Mouse (Mus musculus): ENCODE measurements around the gene Aox1. TPM values are rescaled to one million over a fixed set of nuclear protein-coding genes. Genes with fewer than 3 reads are reported as not detected.

Gene Aox1
- polyA plus RNA-seq, 1 experiment: 2.4 TPM

- TF ChIP-seq POLR2A (IDR thresholded peaks at IDR 0.05; ENCODE audit: control insufficient read depth, extremely low read depth, insufficient read depth, low read length, poor library complexity): no peak
- no peak for TF ChIP-seq CTCF (IDR thresholded peaks at IDR 0.05; ENCODE audit: borderline replicate concordance, control insufficient read depth, extremely low read depth, insufficient read depth, low read length, poor library complexity)
- H3K4me3 ChIP-seq (ENCODE audit: control insufficient read depth, insufficient read depth, low read length): no peak overlapping the region
- no peak for DNase-seq
- H3K36me3 ChIP-seq (ENCODE audit: control insufficient read depth, insufficient read depth, low read length): no peaks in the 10 kb centered on the region
- H3K27me3 ChIP-seq (ENCODE audit: control insufficient read depth, insufficient read depth, low read length): no peaks in the 10 kb centered on the region
- H3K27ac ChIP-seq (ENCODE audit: control insufficient read depth, insufficient read depth, low read length): no peak overlapping the region
- WGBS: 97% methylated on average over 1 of the region's 1 CpGs
- H3K4me1 ChIP-seq (replicated peaks; ENCODE audit: control insufficient read depth, insufficient read depth, low read length): peaks cover 2% of the 10 kb centered on the region; the same call in 1 of the 2 replicates
Observed at GRCm38 (mm10) chr1:58071509-58071908, 41.8 kb downstream of the Aox1 start.

- Histone ChIP-seq H3K27ac (ENCODE audit: control insufficient read depth, insufficient read depth, low read length) (no peak overlapping the region), H3K4me3 (ENCODE audit: control insufficient read depth, insufficient read depth, low read length) (no peak overlapping the region), H3K4me1 (replicated peaks; ENCODE audit: control insufficient read depth, insufficient read depth, low read length) (peaks cover 2% of the 10 kb centered on the region; the same call in 1 of the 2 replicates), H3K27me3 (ENCODE audit: control insufficient read depth, insufficient read depth, low read length) (no peaks in the 10 kb centered on the region), H3K36me3 (ENCODE audit: control insufficient read depth, insufficient read depth, low read length) (no peaks in the 10 kb centered on the region)
- WGBS: 99% methylated on average over 2 of the region's 2 CpGs
- TF ChIP-seq POLR2A (IDR thresholded peaks at IDR 0.05; ENCODE audit: control insufficient read depth, extremely low read depth, insufficient read depth, low read length, poor library complexity) (no peak), CTCF (IDR thresholded peaks at IDR 0.05; ENCODE audit: borderline replicate concordance, control insufficient read depth, extremely low read depth, insufficient read depth, low read length, poor library complexity) (no peak)
- DNase-seq: no peak
Observed at GRCm38 (mm10) chr1:58072416-58072815, 42.7 kb downstream of the Aox1 start.

GRCm38 (mm10) chr1:58072991-58073730 is 43.4 kb downstream of the Aox1 start:
- no peaks in the 10 kb centered on the region for H3K36me3 ChIP-seq (ENCODE audit: control insufficient read depth, insufficient read depth, low read length)
- no peak overlapping the region for H3K27ac ChIP-seq (ENCODE audit: control insufficient read depth, insufficient read depth, low read length)
- TF ChIP-seq POLR2A (IDR thresholded peaks at IDR 0.05; ENCODE audit: control insufficient read depth, extremely low read depth, insufficient read depth, low read length, poor library complexity): no peak
- no peak for TF ChIP-seq CTCF (IDR thresholded peaks at IDR 0.05; ENCODE audit: borderline replicate concordance, control insufficient read depth, extremely low read depth, insufficient read depth, low read length, poor library complexity)
- peaks cover 2% of the 10 kb centered on the region; the same call in 1 of the 2 replicates for H3K4me1 ChIP-seq (replicated peaks; ENCODE audit: control insufficient read depth, insufficient read depth, low read length)
- WGBS: 73% methylated on average over 12 of the region's 12 CpGs
- H3K4me3 ChIP-seq (ENCODE audit: control insufficient read depth, insufficient read depth, low read length): no peak overlapping the region
- no peak for DNase-seq
- H3K27me3 ChIP-seq (ENCODE audit: control insufficient read depth, insufficient read depth, low read length): no peaks in the 10 kb centered on the region

GRCm38 (mm10) chr1:58074266-58074665 is 44.5 kb downstream of the Aox1 start:
- WGBS: 96% methylated on average over 2 of the region's 2 CpGs
- no peak for DNase-seq
- Histone ChIP-seq H3K4me1 (replicated peaks; ENCODE audit: control insufficient read depth, insufficient read depth, low read length) (peaks cover 2% of the 10 kb centered on the region; the same call in 1 of the 2 replicates), H3K36me3 (ENCODE audit: control insufficient read depth, insufficient read depth, low read length) (no peaks in the 10 kb centered on the region), H3K27me3 (ENCODE audit: control insufficient read depth, insufficient read depth, low read length) (no peaks in the 10 kb centered on the region), H3K4me3 (ENCODE audit: control insufficient read depth, insufficient read depth, low read length) (no peak overlapping the region), H3K27ac (ENCODE audit: control insufficient read depth, insufficient read depth, low read length) (no peak overlapping the region)
- TF ChIP-seq CTCF (IDR thresholded peaks at IDR 0.05; ENCODE audit: borderline replicate concordance, control insufficient read depth, extremely low read depth, insufficient read depth, low read length, poor library complexity): no peak
- no peak for TF ChIP-seq POLR2A (IDR thresholded peaks at IDR 0.05; ENCODE audit: control insufficient read depth, extremely low read depth, insufficient read depth, low read length, poor library complexity)

- no peak overlapping the region for H3K27ac ChIP-seq (ENCODE audit: control insufficient read depth, insufficient read depth, low read length)
- no peak for TF ChIP-seq CTCF (IDR thresholded peaks at IDR 0.05; ENCODE audit: borderline replicate concordance, control insufficient read depth, extremely low read depth, insufficient read depth, low read length, poor library complexity)
- TF ChIP-seq POLR2A (IDR thresholded peaks at IDR 0.05; ENCODE audit: control insufficient read depth, extremely low read depth, insufficient read depth, low read length, poor library complexity): no peak
- H3K36me3 ChIP-seq (ENCODE audit: control insufficient read depth, insufficient read depth, low read length): no peaks in the 10 kb centered on the region
Observed at GRCm38 (mm10) chr1:58077882-58078281, 48.2 kb downstream of the Aox1 start.

GRCm38 (mm10) chr1:58078390-58078789 is 48.7 kb downstream of the Aox1 start:
- H3K4me1 ChIP-seq (replicated peaks; ENCODE audit: control insufficient read depth, insufficient read depth, low read length): no peaks in the 10 kb centered on the region
- no peak for DNase-seq
- TF ChIP-seq POLR2A (IDR thresholded peaks at IDR 0.05; ENCODE audit: control insufficient read depth, extremely low read depth, insufficient read depth, low read length, poor library complexity) (no peak), CTCF (IDR thresholded peaks at IDR 0.05; ENCODE audit: borderline replicate concordance, control insufficient read depth, extremely low read depth, insufficient read depth, low read length, poor library complexity) (no peak)
- H3K36me3 ChIP-seq (ENCODE audit: control insufficient read depth, insufficient read depth, low read length): no peaks in the 10 kb centered on the region
- H3K27ac ChIP-seq (ENCODE audit: control insufficient read depth, insufficient read depth, low read length): no peak overlapping the region
- H3K27me3 ChIP-seq (ENCODE audit: control insufficient read depth, insufficient read depth, low read length): no peaks in the 10 kb centered on the region
- 95% methylated on average over 7 of the region's 7 CpGs for WGBS
- no peak overlapping the region for H3K4me3 ChIP-seq (ENCODE audit: control insufficient read depth, insufficient read depth, low read length)

More at GRCm38 (mm10) chr1:58077882-58078281, 48.2 kb downstream of the Aox1 start:
- no peak for DNase-seq
- Histone ChIP-seq H3K27me3 (ENCODE audit: control insufficient read depth, insufficient read depth, low read length) (no peaks in the 10 kb centered on the region), H3K4me3 (ENCODE audit: control insufficient read depth, insufficient read depth, low read length) (no peak overlapping the region), H3K4me1 (replicated peaks; ENCODE audit: control insufficient read depth, insufficient read depth, low read length) (peaks cover 2% of the 10 kb centered on the region; the same call in 1 of the 2 replicates)
